13 mouse cellular contexts compared by ENCODE assay signal in the genomic region with DNA sequence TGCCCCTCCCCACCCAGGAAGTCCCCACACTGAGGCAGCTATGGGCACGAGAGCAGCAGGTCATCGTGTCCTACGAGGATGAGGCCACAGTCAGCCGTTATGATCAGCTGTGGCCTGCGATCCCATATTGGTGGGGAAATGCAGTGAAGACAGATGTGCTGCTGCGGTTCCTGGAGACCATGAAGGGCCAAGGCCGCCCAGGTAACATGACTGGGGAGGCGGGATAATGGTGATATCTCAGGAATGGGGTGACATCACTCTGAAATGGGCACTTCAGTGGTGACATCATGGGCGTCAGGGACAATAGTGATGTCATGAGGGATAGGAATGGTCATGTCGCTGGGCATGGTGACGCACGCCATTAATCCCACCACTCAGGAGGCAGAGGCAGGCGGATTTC. TPM values are rescaled to one million over a fixed set of nuclear protein-coding genes. Genes with fewer than 3 reads are reported as not detected.
DNase-seq lines count a peak whose midpoint lies in the region; ATAC-seq and TF ChIP-seq lines count a peak whose summit lies in the region.
"Had no signal": no experiment of that assay in that cellular context is flagged by ENCODE, and none has a peak within 500 bp of the region (broad histone marks: within the 10 kb centered on the region; RNA-seq: fewer than 3 reads in every experiment).

No protein-coding gene starts in this region.

- H3K27me3 ChIP-seq in hindbrain, embryonic 13.5 days = peaks cover 6% of the 10 kb centered on the region
- peaks cover 5% of the 10 kb centered on the region; the same call in 1 of the 2 replicates for H3K27me3 ChIP-seq in hindbrain, embryonic 11.5 days (ENCODE audit: control insufficient read depth, insufficient read depth, low read length)
- H3K27me3 ChIP-seq in midbrain, embryonic 13.5 days = 0 out of 2 replicates have a peak, but pooled peaks cover 7% of the 10 kb centered on the region
- no peaks in the 10 kb centered on the region for H3K27me3 ChIP-seq in midbrain, embryonic 15.5 days (replicated peaks)
- H3K27me3 ChIP-seq in liver, embryonic 16.5 days (ENCODE audit: control insufficient read depth, insufficient read depth, low read depth, low read length) = peaks cover 18% of the 10 kb centered on the region
- H3K27me3 ChIP-seq in thymus, adult 2 months (ENCODE audit: control insufficient read depth, insufficient read depth, low read length) = no peaks in the 10 kb centered on the region
- H3K27me3 ChIP-seq: embryonic facial prominence, embryonic 15.5 days had no signal

- peaks cover 44% of the 10 kb centered on the region for H3K36me3 ChIP-seq in hindbrain, embryonic 13.5 days
- peaks cover 28% of the 10 kb centered on the region for H3K36me3 ChIP-seq in hindbrain, embryonic 11.5 days (ENCODE audit: control insufficient read depth, insufficient read depth, low read length)
- peaks cover 44% of the 10 kb centered on the region for H3K36me3 ChIP-seq in midbrain, embryonic 13.5 days
- H3K36me3 ChIP-seq in midbrain, embryonic 15.5 days (replicated peaks) = peaks cover 28% of the 10 kb centered on the region
- H3K36me3 ChIP-seq in liver, embryonic 16.5 days (ENCODE audit: control insufficient read depth, insufficient read depth) = peaks cover 31% of the 10 kb centered on the region
- H3K36me3 ChIP-seq in thymus, adult 2 months (ENCODE audit: control insufficient read depth, insufficient read depth, low read length) = peaks cover 3% of the 10 kb centered on the region; the same call in 1 of the 2 replicates

- no peak for ATAC-seq in hindbrain, embryonic 13.5 days (ENCODE audit: low FRiP score)
- ATAC-seq in hindbrain, embryonic 11.5 days (ENCODE audit: low FRiP score) = no peak
- no peak for ATAC-seq in midbrain, embryonic 13.5 days
- no peak for ATAC-seq in midbrain, embryonic 15.5 days (replicated peaks)
- no peak for ATAC-seq in liver, embryonic 16.5 days (ENCODE audit: low read depth)

- peaks cover 36% of the 10 kb centered on the region for H3K4me1 ChIP-seq in hindbrain, embryonic 13.5 days (replicated peaks)
- H3K4me1 ChIP-seq in hindbrain, embryonic 11.5 days (replicated peaks; ENCODE audit: control insufficient read depth, insufficient read depth, low read length) = peaks cover 8% of the 10 kb centered on the region; the same call in 1 of the 2 replicates
- peaks cover 36% of the 10 kb centered on the region for H3K4me1 ChIP-seq in midbrain, embryonic 13.5 days (replicated peaks)
- peaks cover 36% of the 10 kb centered on the region for H3K4me1 ChIP-seq in midbrain, embryonic 15.5 days
- peaks cover 23% of the 10 kb centered on the region for H3K4me1 ChIP-seq in liver, embryonic 16.5 days (ENCODE audit: control insufficient read depth, low read depth, low read length)
- H3K4me1 ChIP-seq in thymus, adult 2 months (replicated peaks; ENCODE audit: control insufficient read depth, insufficient read depth, low read length) = peaks cover 49% of the 10 kb centered on the region

- H3K27ac ChIP-seq in hindbrain, embryonic 13.5 days = no peak overlapping the region
- H3K27ac ChIP-seq in hindbrain, embryonic 11.5 days (ENCODE audit: low read depth, low read length) = no peak overlapping the region
- no peak overlapping the region for H3K27ac ChIP-seq in midbrain, embryonic 13.5 days
- no peak overlapping the region for H3K27ac ChIP-seq in midbrain, embryonic 15.5 days
- H3K27ac ChIP-seq in liver, embryonic 16.5 days (ENCODE audit: low read length) = no peak overlapping the region
- no peak overlapping the region for H3K27ac ChIP-seq in thymus, adult 2 months (ENCODE audit: control insufficient read depth, insufficient read depth, low read length)
- H3K27ac ChIP-seq: embryonic facial prominence, embryonic 15.5 days; gastrocnemius, adult 2 months; kidney, postnatal 0 days; limb, embryonic 15.5 days had no signal

- H3K9ac ChIP-seq in hindbrain, embryonic 13.5 days = no peak overlapping the region
- no peak overlapping the region for H3K9ac ChIP-seq in hindbrain, embryonic 11.5 days (ENCODE audit: low read depth, low read length)
- H3K9ac ChIP-seq in midbrain, embryonic 13.5 days (replicated peaks) = no peak overlapping the region
- H3K9ac ChIP-seq in midbrain, embryonic 15.5 days = no peak overlapping the region
- H3K9ac ChIP-seq in liver, embryonic 16.5 days (ENCODE audit: low read depth, low read length) = no peak overlapping the region
- H3K9ac ChIP-seq: embryonic facial prominence, embryonic 15.5 days; limb, embryonic 15.5 days had no signal

- TF ChIP-seq CTCF in thymus, adult 2 months (IDR thresholded peaks at IDR 0.05; ENCODE audit: borderline replicate concordance, control insufficient read depth, extremely low read depth, insufficient read depth, low read length, poor library complexity) = no peak

- H3K4me2 ChIP-seq in hindbrain, embryonic 13.5 days = peak overlapping the region; percentile 63
- no peak overlapping the region for H3K4me2 ChIP-seq in hindbrain, embryonic 11.5 days (replicated peaks; ENCODE audit: low read depth, low read length)
- peak overlapping the region; percentile 66; the same call in 1 of the 2 replicates for H3K4me2 ChIP-seq in midbrain, embryonic 13.5 days (replicated peaks)
- H3K4me2 ChIP-seq in midbrain, embryonic 15.5 days = no peak overlapping the region
- 0 out of 2 replicates have a peak overlapping the region, but pooled peaks have one; percentile 58 for H3K4me2 ChIP-seq in liver, embryonic 16.5 days (ENCODE audit: low read depth, low read length)

- no peak for TF ChIP-seq POLR2A in thymus, adult 2 months (IDR thresholded peaks at IDR 0.05; ENCODE audit: control insufficient read depth, extremely low read depth, insufficient read depth, low read length, poor library complexity)

- 90% methylated on average over 13 of the region's 13 CpGs for WGBS in hindbrain, embryonic 13.5 days
- 95% methylated on average over 13 of the region's 13 CpGs for WGBS in hindbrain, embryonic 11.5 days
- 93% methylated on average over 13 of the region's 13 CpGs for WGBS in midbrain, embryonic 13.5 days
- 95% methylated on average over 13 of the region's 13 CpGs for WGBS in midbrain, embryonic 15.5 days
- WGBS in liver, embryonic 16.5 days (ENCODE audit: insufficient replicate concordance) = 76% methylated on average over 13 of the region's 13 CpGs
- 97% methylated on average over 13 of the region's 13 CpGs for WGBS in thymus, adult 2 months

- DNase-seq in cerebellum, adult 11-12 months = peak; percentile 51
- no peak for DNase-seq in cerebellum, adult 18-20 months
- DNase-seq in hindbrain, embryonic 11.5 days (ENCODE audit: low spot score) = no peak
- DNase-seq in thymus, adult 2 months = no peak
- DNase-seq: heart, postnatal 10 days had no signal

- H3K9me3 ChIP-seq in hindbrain, embryonic 13.5 days = no peaks in the 10 kb centered on the region
- H3K9me3 ChIP-seq in hindbrain, embryonic 11.5 days (ENCODE audit: control insufficient read depth, low read length) = no peaks in the 10 kb centered on the region
- H3K9me3 ChIP-seq in midbrain, embryonic 13.5 days = no peaks in the 10 kb centered on the region
- H3K9me3 ChIP-seq in midbrain, embryonic 15.5 days = no peaks in the 10 kb centered on the region
- no peaks in the 10 kb centered on the region for H3K9me3 ChIP-seq in liver, embryonic 16.5 days (replicated peaks; ENCODE audit: control insufficient read depth, low read length)
- H3K9me3 ChIP-seq: limb, embryonic 15.5 days had no signal

- H3K4me3 ChIP-seq in hindbrain, embryonic 13.5 days = peak overlapping the region; percentile 37; the same call in 1 of the 2 replicates
- no peak overlapping the region for H3K4me3 ChIP-seq in hindbrain, embryonic 11.5 days (ENCODE audit: low read depth, low read length)
- H3K4me3 ChIP-seq in midbrain, embryonic 13.5 days (replicated peaks) = no peak overlapping the region
- H3K4me3 ChIP-seq in midbrain, embryonic 15.5 days = no peak overlapping the region
- H3K4me3 ChIP-seq in liver, embryonic 16.5 days (ENCODE audit: low read depth, low read length) = no peak overlapping the region
- H3K4me3 ChIP-seq in thymus, adult 2 months (ENCODE audit: control insufficient read depth, insufficient read depth, low read length) = no peak overlapping the region

RNA-seq across cellular contexts. Expression of a gene that starts 2.7 kb away (rescaled TPM):
- polyA plus RNA-seq in hindbrain, embryonic 13.5 days (2015; fragmentation: Nextera tagmentation; extraction: Ambion mirVana) = 2.5 and 3.2 TPM in 2 replicates
- 0.64 and 0.76 TPM in 2 replicates for polyA plus RNA-seq in hindbrain, embryonic 11.5 days (2014; fragmentation: Nextera tagmentation; extraction: Ambion mirVana)
- 2.1 and 2.5 TPM in 2 replicates for polyA plus RNA-seq in midbrain, embryonic 13.5 days (2015; fragmentation: Nextera tagmentation; extraction: Ambion mirVana)
- 7.0 and 7.5 TPM in 2 replicates for polyA plus RNA-seq in midbrain, embryonic 15.5 days (2015; fragmentation: Nextera tagmentation; extraction: Ambion mirVana)
- polyA plus RNA-seq in liver, embryonic 16.5 days (2015; fragmentation: Nextera tagmentation; extraction: Ambion mirVana) = 0.53 and 0.64 TPM in 2 replicates
- polyA plus RNA-seq in thymus, adult 2 months (2012; rRNA removed) = 3.9 and 5.0 TPM in 2 replicates

RNA-seq across cellular contexts. Expression of a gene that starts 5.6 kb away (rescaled TPM):
- polyA plus RNA-seq in hindbrain, embryonic 13.5 days (2015; fragmentation: Nextera tagmentation; extraction: Ambion mirVana) = 53.2 and 55.5 TPM in 2 replicates
- polyA plus RNA-seq in hindbrain, embryonic 11.5 days (2014; fragmentation: Nextera tagmentation; extraction: Ambion mirVana) = 26.6 and 29.5 TPM in 2 replicates
- polyA plus RNA-seq in midbrain, embryonic 13.5 days (2015; fragmentation: Nextera tagmentation; extraction: Ambion mirVana) = 52.6 and 53.3 TPM in 2 replicates
- 67.0 and 67.3 TPM in 2 replicates for polyA plus RNA-seq in midbrain, embryonic 15.5 days (2015; fragmentation: Nextera tagmentation; extraction: Ambion mirVana)
- 6.7 and 6.9 TPM in 2 replicates for polyA plus RNA-seq in liver, embryonic 16.5 days (2015; fragmentation: Nextera tagmentation; extraction: Ambion mirVana)
- polyA plus RNA-seq in thymus, adult 2 months (2012; rRNA removed) = 260 and 301 TPM in 2 replicates

RNA-seq across cellular contexts. Expression of a gene that starts 7.5 kb away (rescaled TPM):
- 15.2 and 18.2 TPM in 2 replicates for polyA plus RNA-seq in hindbrain, embryonic 13.5 days (2015; fragmentation: Nextera tagmentation; extraction: Ambion mirVana)
- polyA plus RNA-seq in hindbrain, embryonic 11.5 days (2014; fragmentation: Nextera tagmentation; extraction: Ambion mirVana) = 8.6 and 10.7 TPM in 2 replicates
- 16.0 and 16.9 TPM in 2 replicates for polyA plus RNA-seq in midbrain, embryonic 13.5 days (2015; fragmentation: Nextera tagmentation; extraction: Ambion mirVana)
- 18.1 and 19.7 TPM in 2 replicates for polyA plus RNA-seq in midbrain, embryonic 15.5 days (2015; fragmentation: Nextera tagmentation; extraction: Ambion mirVana)
- 0.92 and 0.99 TPM in 2 replicates for polyA plus RNA-seq in liver, embryonic 16.5 days (2015; fragmentation: Nextera tagmentation; extraction: Ambion mirVana)
- 0.73 and 0.80 TPM in 2 replicates for polyA plus RNA-seq in thymus, adult 2 months (2012; rRNA removed)

RNA-seq across cellular contexts. Expression of a gene that starts 8.2 kb away (rescaled TPM):
- 0.61 and 0.77 TPM in 2 replicates for polyA plus RNA-seq in hindbrain, embryonic 13.5 days (2015; fragmentation: Nextera tagmentation; extraction: Ambion mirVana)
- polyA plus RNA-seq in hindbrain, embryonic 11.5 days (2014; fragmentation: Nextera tagmentation; extraction: Ambion mirVana) = 0.80 and 1.0 TPM in 2 replicates
- 0.61 and 0.93 TPM in 2 replicates for polyA plus RNA-seq in midbrain, embryonic 13.5 days (2015; fragmentation: Nextera tagmentation; extraction: Ambion mirVana)
- 0.56 and 0.58 TPM in 2 replicates for polyA plus RNA-seq in midbrain, embryonic 15.5 days (2015; fragmentation: Nextera tagmentation; extraction: Ambion mirVana)
- polyA plus RNA-seq in liver, embryonic 16.5 days (2015; fragmentation: Nextera tagmentation; extraction: Ambion mirVana) = 0.58 and 0.78 TPM in 2 replicates
- polyA plus RNA-seq in thymus, adult 2 months (2012; rRNA removed) = 0.30 and 0.31 TPM in 2 replicates

RNA-seq across cellular contexts. Expression of a gene that starts 30.1 kb away (rescaled TPM):
- polyA plus RNA-seq in hindbrain, embryonic 13.5 days (2015; fragmentation: Nextera tagmentation; extraction: Ambion mirVana) = 7.4 and 7.6 TPM in 2 replicates
- 5.5 and 6.4 TPM in 2 replicates for polyA plus RNA-seq in hindbrain, embryonic 11.5 days (2014; fragmentation: Nextera tagmentation; extraction: Ambion mirVana)
- polyA plus RNA-seq in midbrain, embryonic 13.5 days (2015; fragmentation: Nextera tagmentation; extraction: Ambion mirVana) = 6.9 and 7.9 TPM in 2 replicates
- polyA plus RNA-seq in midbrain, embryonic 15.5 days (2015; fragmentation: Nextera tagmentation; extraction: Ambion mirVana) = 3.2 and 4.4 TPM in 2 replicates
- polyA plus RNA-seq in liver, embryonic 16.5 days (2015; fragmentation: Nextera tagmentation; extraction: Ambion mirVana) = 1.1 TPM in 2 replicates
- polyA plus RNA-seq in thymus, adult 2 months (2012; rRNA removed) = 0.32 and 0.98 TPM in 2 replicates

Comparison
In these comparisons a context has a peak if more than half of its experiments do, and no peak if none do; other contexts are left out.
1. H3K4me2 ChIP-seq: peak in hindbrain, embryonic 13.5 days (single experiment), midbrain, embryonic 13.5 days (single experiment) and liver, embryonic 16.5 days (single experiment); none in hindbrain, embryonic 11.5 days (single experiment) and midbrain, embryonic 15.5 days (single experiment).